Mouse (Mus musculus) induced T-regulatory cell, adult 2 months (primary cell): ENCODE data around the gene Fstl3.

Experiments
- DNase-seq: peaks from one replicate; pipeline ENCODE4 v3.0.0-alpha.2; 2012; ENCODE audit warnings: low read depth

Gene Fstl3

GRCm38 (mm10) chr10:79811736-79812637 lies 34.9 kb downstream of the Fstl3 start:
- DNase-seq, result peak; percentile 86

GRCm38 (mm10) chr10:79814271-79814842 lies 37.3 kb downstream of the Fstl3 start:
- no peak for DNase-seq

- DNase-seq, result no peak
Observed at GRCm38 (mm10) chr10:79815671-79816494, 38.8 kb downstream of the Fstl3 start.

GRCm38 (mm10) chr10:79817111-79817510 lies 40.0 kb downstream of the Fstl3 start:
- DNase-seq, result no peak

- no peak for DNase-seq
Observed at GRCm38 (mm10) chr10:79818225-79818624, 41.2 kb downstream of the Fstl3 start.

GRCm38 (mm10) chr10:79819606-79820005 lies 42.5 kb downstream of the Fstl3 start:
- DNase-seq, result no peak

GRCm38 (mm10) chr10:79820277-79820676 lies 43.2 kb downstream of the Fstl3 start:
- no peak for DNase-seq

- DNase-seq, result no peak
Observed at GRCm38 (mm10) chr10:79820782-79821181, 43.7 kb downstream of the Fstl3 start, which contains the start of gene Misp. Gene Misp, plus strand, starts transcription at chr10:79820989.

GRCm38 (mm10) chr10:79821731-79822130 lies 44.7 kb downstream of the Fstl3 start:
- DNase-seq, result no peak

GRCm38 (mm10) chr10:79822372-79822771 lies 45.3 kb downstream of the Fstl3 start:
- DNase-seq, result no peak

- no peak for DNase-seq
Observed at GRCm38 (mm10) chr10:79823011-79823410, 45.9 kb downstream of the Fstl3 start.

- no peak for DNase-seq
Observed at GRCm38 (mm10) chr10:79824413-79824812, 47.3 kb downstream of the Fstl3 start.

- DNase-seq, result no peak
Observed at GRCm38 (mm10) chr10:79831583-79831982, 54.5 kb downstream of the Fstl3 start.
